Comparison of ENCODE assay signal across 26 mouse cellular contexts in the genomic region with DNA sequence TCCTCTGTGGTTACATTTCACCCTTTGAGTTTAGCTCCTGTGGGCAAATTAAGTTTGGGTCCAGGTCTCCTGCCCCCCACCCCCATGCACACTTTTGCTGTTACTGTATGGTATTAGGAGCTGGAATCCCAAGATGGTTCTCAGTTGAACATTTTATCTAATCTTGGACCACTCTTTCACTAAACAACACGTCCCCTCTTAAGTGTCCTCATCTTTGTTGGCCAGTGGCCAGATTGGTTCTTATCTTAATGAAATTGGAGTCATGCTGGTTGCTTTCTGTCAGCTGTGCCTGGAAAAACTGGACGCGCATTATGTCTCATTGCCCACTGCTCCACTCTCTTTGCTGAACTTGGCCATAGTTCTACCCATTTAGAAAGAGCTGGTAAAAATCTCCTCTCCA.
DNase-seq lines count a peak whose midpoint lies in the region; ATAC-seq lines count a peak whose summit lies in the region.
"Had no signal": no experiment of that assay in that cellular context is flagged by ENCODE, and none has a peak within 500 bp of the region (broad histone marks: within the 10 kb centered on the region; RNA-seq: fewer than 3 reads in every experiment).

No protein-coding gene starts in this region.

- peaks cover 13% of the 10 kb centered on the region for H3K4me1 ChIP-seq in heart, embryonic 12.5 days (replicated peaks)
- peaks cover 12% of the 10 kb centered on the region for H3K4me1 ChIP-seq in heart, embryonic 10.5 days
- peaks cover 9% of the 10 kb centered on the region for H3K4me1 ChIP-seq in lung, embryonic 16.5 days (replicated peaks; ENCODE audit: control insufficient read depth, insufficient read depth, low read length)
- H3K4me1 ChIP-seq in heart, embryonic 15.5 days (replicated peaks), result peaks cover 13% of the 10 kb centered on the region
- H3K4me1 ChIP-seq: embryonic facial prominence, embryonic 15.5 days; limb, embryonic 10.5 days; neural tube, embryonic 12.5 days had no signal

- intact Hi-C loops in heart, postnatal 36 days (cut with DNase I), result no loop called here

- no peak for DNase-seq in heart, embryonic 10.5 days (ENCODE audit: low spot score)
- DNase-seq in lung, postnatal 4 days, result no peak
- DNase-seq in heart, postnatal 36 days, result peak; percentile 1 to 6
- DNase-seq in adrenal gland, postnatal 4 days (ENCODE audit: low spot score in 2 of 2), result no peak
- no peak for DNase-seq in urinary bladder, postnatal 25 days (ENCODE audit: low spot score)
- DNase-seq: adrenal gland, adult 8-10 months; B cell, adult 2 months; cerebellum, adult 8-10 months; kidney, adult 2 months; liver; liver, postnatal 0 days; midbrain, embryonic 14.5 days; right cerebral cortex, postnatal 14 days had no signal

- no peak for ATAC-seq in heart, embryonic 12.5 days (ENCODE audit: insufficient number of reproducible peaks, low FRiP score)
- ATAC-seq in lung, embryonic 16.5 days (ENCODE audit: low read depth), result peak; percentile 49; the same call in 1 of the 2 replicates
- ATAC-seq in heart, embryonic 15.5 days (replicated peaks; ENCODE audit: insufficient number of reproducible peaks, insufficient read depth, low FRiP score, low read depth), result peak; percentile 47; the same call in 1 of the 2 replicates
- ATAC-seq: activated CD4-positive, CD25-positive, alpha-beta regulatory T cell, adult 4 months; forebrain, embryonic 14.5 days; inflammation-experienced regulatory T-cells, adult 6 months; liver, postnatal 0 days had no signal

- no peak overlapping the region for H3K4me3 ChIP-seq in heart, embryonic 12.5 days
- H3K4me3 ChIP-seq in heart, embryonic 10.5 days, result no peak overlapping the region
- H3K4me3 ChIP-seq in lung, embryonic 16.5 days (ENCODE audit: low read length), result no peak overlapping the region
- no peak overlapping the region for H3K4me3 ChIP-seq in heart, embryonic 15.5 days
- H3K4me3 ChIP-seq: embryonic facial prominence, embryonic 15.5 days; limb, embryonic 10.5 days; neural tube, embryonic 12.5 days had no signal

- H3K36me3 ChIP-seq in heart, embryonic 12.5 days, result no peaks in the 10 kb centered on the region
- H3K36me3 ChIP-seq in heart, embryonic 10.5 days, result no peaks in the 10 kb centered on the region
- no peaks in the 10 kb centered on the region for H3K36me3 ChIP-seq in lung, embryonic 16.5 days (ENCODE audit: control insufficient read depth, insufficient read depth, low read length)
- no peaks in the 10 kb centered on the region for H3K36me3 ChIP-seq in heart, embryonic 15.5 days
- H3K36me3 ChIP-seq: embryonic facial prominence, embryonic 15.5 days; G1E; limb, embryonic 10.5 days; neural tube, embryonic 12.5 days had no signal

- 15% methylated on average over 3 of the region's 3 CpGs for WGBS in heart, embryonic 12.5 days
- WGBS in heart, embryonic 10.5 days, result 20% methylated on average over 3 of the region's 3 CpGs
- 35% methylated on average over 3 of the region's 3 CpGs for WGBS in lung, embryonic 16.5 days
- 22% methylated on average over 3 of the region's 3 CpGs for WGBS in heart, embryonic 15.5 days

- H3K4me2 ChIP-seq in heart, embryonic 12.5 days, result peak overlapping the region; percentile 31
- no peak overlapping the region for H3K4me2 ChIP-seq in lung, embryonic 16.5 days (ENCODE audit: low read depth, low read length)
- H3K4me2 ChIP-seq in heart, embryonic 15.5 days, result peak overlapping the region; percentile 9; the same call in 1 of the 2 replicates
- H3K4me2 ChIP-seq: embryonic facial prominence, embryonic 15.5 days; hindbrain, embryonic 14.5 days; neural tube, embryonic 12.5 days had no signal

- no peaks in the 10 kb centered on the region for H3K27me3 ChIP-seq in heart, embryonic 12.5 days (replicated peaks)
- no peaks in the 10 kb centered on the region for H3K27me3 ChIP-seq in heart, embryonic 10.5 days (ENCODE audit: insufficient read depth, poor library complexity, severe bottlenecking)
- H3K27me3 ChIP-seq in lung, embryonic 16.5 days (ENCODE audit: control insufficient read depth, insufficient read depth, low read depth, low read length), result no peaks in the 10 kb centered on the region
- H3K27me3 ChIP-seq in heart, embryonic 15.5 days, result no peaks in the 10 kb centered on the region
- H3K27me3 ChIP-seq: CH12.LX; embryonic facial prominence, embryonic 15.5 days; neural tube, embryonic 12.5 days had no signal

- H3K9me3 ChIP-seq in heart, embryonic 12.5 days (replicated peaks), result no peaks in the 10 kb centered on the region
- no peaks in the 10 kb centered on the region for H3K9me3 ChIP-seq in heart, embryonic 10.5 days
- H3K9me3 ChIP-seq in lung, embryonic 16.5 days (ENCODE audit: control insufficient read depth, low read length), result no peaks in the 10 kb centered on the region
- H3K9me3 ChIP-seq in heart, embryonic 15.5 days (replicated peaks), result no peaks in the 10 kb centered on the region
- H3K9me3 ChIP-seq: embryonic facial prominence, embryonic 15.5 days; limb, embryonic 10.5 days; neural tube, embryonic 12.5 days had no signal

- no peak overlapping the region for H3K27ac ChIP-seq in heart, embryonic 12.5 days (ENCODE audit: poor library complexity, severe bottlenecking)
- no peak overlapping the region for H3K27ac ChIP-seq in heart, embryonic 10.5 days
- H3K27ac ChIP-seq in lung, embryonic 16.5 days (ENCODE audit: low read length), result no peak overlapping the region
- H3K27ac ChIP-seq in heart, embryonic 15.5 days, result 0 out of 2 replicates have a peak overlapping the region, but pooled peaks have one; percentile 1
- H3K27ac ChIP-seq: embryonic facial prominence, embryonic 15.5 days; hindbrain, embryonic 14.5 days; kidney, postnatal 0 days; limb, embryonic 10.5 days; neural tube, embryonic 12.5 days had no signal

- no peak overlapping the region for H3K9ac ChIP-seq in heart, embryonic 12.5 days
- H3K9ac ChIP-seq in lung, embryonic 16.5 days (ENCODE audit: low read length), result no peak overlapping the region
- no peak overlapping the region for H3K9ac ChIP-seq in heart, embryonic 15.5 days
- H3K9ac ChIP-seq: embryonic facial prominence, embryonic 15.5 days; hindbrain, embryonic 14.5 days; liver, postnatal 0 days; neural tube, embryonic 12.5 days had no signal

Comparison
In these comparisons a context has a peak if more than half of its experiments do, and no peak if none do; other contexts are left out.
1. DNase-seq: peak in heart, postnatal 36 days (2 of 2); none in heart, embryonic 10.5 days (single experiment), lung, postnatal 4 days (0 of 2), adrenal gland, postnatal 4 days (0 of 2) and urinary bladder, postnatal 25 days (single experiment).